Mouse (Mus musculus): ENCODE measurements around the gene Mtmr3.

DNA sequence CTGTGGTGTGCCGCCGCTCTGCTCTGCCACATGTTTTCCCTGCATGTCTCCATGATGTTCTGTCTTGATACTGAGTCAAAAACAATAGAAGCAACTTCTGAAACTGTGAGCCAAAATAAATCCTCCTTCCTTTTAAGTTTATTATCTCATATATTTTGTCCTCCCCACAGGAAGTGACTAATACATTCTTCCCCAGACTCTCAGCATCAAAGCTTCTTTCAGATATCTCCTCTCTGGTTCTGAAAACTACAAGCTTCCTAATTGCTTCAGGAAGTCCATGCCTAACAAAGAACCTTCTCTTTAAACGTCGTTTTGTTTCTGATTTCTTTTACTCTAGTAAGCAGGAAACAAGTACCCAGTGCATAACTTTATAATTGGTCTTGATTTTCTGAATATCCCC lies 160.2 kb downstream of the Mtmr3 start:
- TF ChIP-seq CTCF (IDR thresholded peaks at IDR 0.05; ENCODE audit: insufficient read depth, low read length) (no peak), POLR2A (IDR thresholded peaks at IDR 0.05; ENCODE audit: borderline replicate concordance, extremely low read depth, low read depth, low read length) (no peak)

Measured in lung, adult 2 months (tissue).